Mouse (Mus musculus): Measurements from ENCODE around the gene Rnft1. TPM values are rescaled to one million over a fixed set of nuclear protein-coding genes. Genes with fewer than 3 reads are reported as not detected.

The Rnft1 gene
- total and polyA plus RNA-seq, 3 experiments, result 6.8 to 35.0 (median 26.2) TPM

- Histone ChIP-seq H3K27me3 (ENCODE audit: control insufficient read depth, insufficient read depth, low read length) (no peaks in the 10 kb centered on the region), H3K4me1 (ENCODE audit: control insufficient read depth, insufficient read depth, low read length) (no peaks in the 10 kb centered on the region), H3K9ac (ENCODE audit: low read depth, low read length) (no peak overlapping the region), H3K79me2 (replicated peaks; ENCODE audit: control insufficient read depth, insufficient read depth, low read length) (no peaks in the 10 kb centered on the region), H3K4me3 (no peak overlapping the region), H3K36me3 (ENCODE audit: control insufficient read depth, insufficient read depth, low read length) (peaks cover 5% of the 10 kb centered on the region), H3K27ac (no peak overlapping the region)
- 81% methylated on average over 1 of the region's 1 CpGs for WGBS
- no peak for TF ChIP-seq EP300 (IDR thresholded peaks at IDR 0.05; ENCODE audit: insufficient read depth, low read depth, low read length)
- TF ChIP-seq CTCF (IDR thresholded peaks at IDR 0.05), result no peak
- no peak for TF ChIP-seq POLR2A (IDR thresholded peaks at IDR 0.05; ENCODE audit: insufficient read depth, low read depth, low read length)
- DNase-seq, result no peak
- intact Hi-C loops (cut with DNase I), result no loop called here
These were observed 16.3 kb downstream of the Rnft1 start for GRCm38 (mm10) chr11:86500795-86501194.

- Histone ChIP-seq H3K9ac (ENCODE audit: low read depth, low read length) (no peak overlapping the region), H3K4me1 (ENCODE audit: control insufficient read depth, insufficient read depth, low read length) (no peaks in the 10 kb centered on the region), H3K79me2 (replicated peaks; ENCODE audit: control insufficient read depth, insufficient read depth, low read length) (no peaks in the 10 kb centered on the region), H3K27ac (no peak overlapping the region), H3K27me3 (ENCODE audit: control insufficient read depth, insufficient read depth, low read length) (no peaks in the 10 kb centered on the region), H3K4me3 (no peak overlapping the region), H3K36me3 (ENCODE audit: control insufficient read depth, insufficient read depth, low read length) (peaks cover 5% of the 10 kb centered on the region)
- DNase-seq, result no peak
- intact Hi-C loops (cut with DNase I), result no loop called here
- no peak for TF ChIP-seq EP300 (IDR thresholded peaks at IDR 0.05; ENCODE audit: insufficient read depth, low read depth, low read length)
- TF ChIP-seq CTCF (IDR thresholded peaks at IDR 0.05), result no peak
- no peak for TF ChIP-seq POLR2A (IDR thresholded peaks at IDR 0.05; ENCODE audit: insufficient read depth, low read depth, low read length)
- 76% methylated on average over 2 of the region's 2 CpGs for WGBS
These were observed 18.7 kb downstream of the Rnft1 start for GRCm38 (mm10) chr11:86503121-86503520.

GRCm38 (mm10) chr11:86507334-86507733 is 22.9 kb downstream of the Rnft1 start:
- Histone ChIP-seq H3K4me1 (ENCODE audit: control insufficient read depth, insufficient read depth, low read length) (no peaks in the 10 kb centered on the region), H3K36me3 (ENCODE audit: control insufficient read depth, insufficient read depth, low read length) (no peaks in the 10 kb centered on the region; the same call in 1 of the 2 replicates), H3K9ac (ENCODE audit: low read depth, low read length) (no peak overlapping the region), H3K79me2 (replicated peaks; ENCODE audit: control insufficient read depth, insufficient read depth, low read length) (no peaks in the 10 kb centered on the region), H3K27ac (no peak overlapping the region), H3K27me3 (ENCODE audit: control insufficient read depth, insufficient read depth, low read length) (no peaks in the 10 kb centered on the region), H3K4me3 (no peak overlapping the region)
- DNase-seq, result no peak
- TF ChIP-seq EP300 (IDR thresholded peaks at IDR 0.05; ENCODE audit: insufficient read depth, low read depth, low read length) (no peak), POLR2A (IDR thresholded peaks at IDR 0.05; ENCODE audit: insufficient read depth, low read depth, low read length) (no peak), CTCF (IDR thresholded peaks at IDR 0.05) (no peak)
- intact Hi-C loops (cut with DNase I), result no loop called here
- 45% methylated on average over 2 of the region's 2 CpGs for WGBS

GRCm38 (mm10) chr11:86507991-86508390 is 23.5 kb downstream of the Rnft1 start:
- intact Hi-C loops (cut with DNase I), result no loop called here
- H3K9ac ChIP-seq (ENCODE audit: low read depth, low read length), result no peak overlapping the region
- no peak for DNase-seq
- WGBS, result 88% methylated on average over 2 of the region's 2 CpGs
- no peaks in the 10 kb centered on the region for H3K4me1 ChIP-seq (ENCODE audit: control insufficient read depth, insufficient read depth, low read length)
- H3K4me3 ChIP-seq, result no peak overlapping the region
- H3K27me3 ChIP-seq (ENCODE audit: control insufficient read depth, insufficient read depth, low read length), result no peaks in the 10 kb centered on the region
- H3K36me3 ChIP-seq (ENCODE audit: control insufficient read depth, insufficient read depth, low read length), result no peaks in the 10 kb centered on the region; the same call in 1 of the 2 replicates
- H3K79me2 ChIP-seq (replicated peaks; ENCODE audit: control insufficient read depth, insufficient read depth, low read length), result no peaks in the 10 kb centered on the region
- TF ChIP-seq CTCF (IDR thresholded peaks at IDR 0.05), result no peak
- no peak for TF ChIP-seq EP300 (IDR thresholded peaks at IDR 0.05; ENCODE audit: insufficient read depth, low read depth, low read length)
- no peak for TF ChIP-seq POLR2A (IDR thresholded peaks at IDR 0.05; ENCODE audit: insufficient read depth, low read depth, low read length)
- H3K27ac ChIP-seq, result no peak overlapping the region

- Histone ChIP-seq H3K27ac (no peak overlapping the region), H3K4me3 (no peak overlapping the region), H3K9ac (ENCODE audit: low read depth, low read length) (no peak overlapping the region), H3K4me1 (ENCODE audit: control insufficient read depth, insufficient read depth, low read length) (no peaks in the 10 kb centered on the region), H3K27me3 (ENCODE audit: control insufficient read depth, insufficient read depth, low read length) (no peaks in the 10 kb centered on the region), H3K79me2 (replicated peaks; ENCODE audit: control insufficient read depth, insufficient read depth, low read length) (no peaks in the 10 kb centered on the region), H3K36me3 (ENCODE audit: control insufficient read depth, insufficient read depth, low read length) (no peaks in the 10 kb centered on the region)
- TF ChIP-seq CTCF (IDR thresholded peaks at IDR 0.05), result no peak
- no peak for TF ChIP-seq EP300 (IDR thresholded peaks at IDR 0.05; ENCODE audit: insufficient read depth, low read depth, low read length)
- TF ChIP-seq POLR2A (IDR thresholded peaks at IDR 0.05; ENCODE audit: insufficient read depth, low read depth, low read length), result no peak
- 89% methylated on average over 3 of the region's 3 CpGs for WGBS
- intact Hi-C loops (cut with DNase I), result no loop called here
- no peak for DNase-seq
These were observed 32.2 kb downstream of the Rnft1 start for GRCm38 (mm10) chr11:86516620-86517019.

- TF ChIP-seq POLR2A (IDR thresholded peaks at IDR 0.05; ENCODE audit: insufficient read depth, low read depth, low read length) (no peak), CTCF (IDR thresholded peaks at IDR 0.05) (no peak), EP300 (IDR thresholded peaks at IDR 0.05; ENCODE audit: insufficient read depth, low read depth, low read length) (no peak)
- Histone ChIP-seq H3K36me3 (ENCODE audit: control insufficient read depth, insufficient read depth, low read length) (no peaks in the 10 kb centered on the region), H3K79me2 (replicated peaks; ENCODE audit: control insufficient read depth, insufficient read depth, low read length) (no peaks in the 10 kb centered on the region), H3K9ac (ENCODE audit: low read depth, low read length) (no peak overlapping the region), H3K4me3 (no peak overlapping the region), H3K4me1 (ENCODE audit: control insufficient read depth, insufficient read depth, low read length) (no peaks in the 10 kb centered on the region), H3K27me3 (ENCODE audit: control insufficient read depth, insufficient read depth, low read length) (no peaks in the 10 kb centered on the region), H3K27ac (no peak overlapping the region)
- intact Hi-C loops (cut with DNase I), result no loop called here
- DNase-seq, result no peak
- WGBS, result 94% methylated on average over 3 of the region's 3 CpGs
These were observed 32.8 kb downstream of the Rnft1 start for GRCm38 (mm10) chr11:86517229-86517628.

Data from heart, adult 2 months (tissue).